Mouse (Mus musculus) limb, embryonic 11.5 days (tissue): Measurements from ENCODE around the gene Ifnz. TPM values are rescaled to one million over a fixed set of nuclear protein-coding genes. Genes with fewer than 3 reads are reported as not detected.
A peak's percentile ranks its signal among the peaks of the same experiment; 100 is the strongest.
"Not testable (repeated sequence)": the region's sequence is repeated elsewhere in the genome, so short reads cannot be mapped to it uniquely, and the experiment has no call there.

ENCODE experiments used
- ATAC-seq: fragments of 200-750 bp; cut with Nextera tagmentation; 2 replicates; pipeline ENCODE4 v1.8.0; 2017; ENCODE audit warnings: low read depth; ENCODE audit not compliant: insufficient number of reproducible peaks, low FRiP score, low TSS enrichment
- DNase-seq: peaks from one replicate; pipeline ENCODE4 v3.0.0-alpha.2; 2015; ENCODE audit warnings: low spot score
- H3K27ac ChIP-seq: fragments of 300-500 bp; sonication (generic); replicated peaks from 2 replicates; pipeline ENCODE4 v1.5.1; 2014; ENCODE audit warnings: low read depth, mild to moderate bottlenecking, low read length
- H3K27me3 ChIP-seq: fragments of 300-500 bp; sonication (generic); 2 replicates; pipeline ENCODE4 v1.6.1; 2014; ENCODE audit warnings: mild to moderate bottlenecking, low read length, mixed read lengths; ENCODE audit not compliant: control insufficient read depth, insufficient read depth
- H3K36me3 ChIP-seq: fragments of 300-500 bp; sonication (generic); 2 replicates; pipeline ENCODE4 v1.6.1; 2014; ENCODE audit warnings: mild to moderate bottlenecking, low read length, moderate library complexity, mixed read lengths; ENCODE audit not compliant: control insufficient read depth, insufficient read depth
- H3K4me1 ChIP-seq: fragments of 300-500 bp; sonication (generic); 2 replicates; pipeline ENCODE4 v1.6.1; 2014; ENCODE audit warnings: low read length, mixed read lengths; ENCODE audit not compliant: control insufficient read depth, insufficient read depth
- H3K4me2 ChIP-seq: fragments of 300-500 bp; sonication (generic); 2 replicates; pipeline ENCODE4 v1.6.1; 2014; ENCODE audit warnings: low read depth, mild to moderate bottlenecking, moderate library complexity; ENCODE audit not compliant: severe bottlenecking
- H3K4me3 ChIP-seq: fragments of 300-500 bp; sonication (generic); 2 replicates; pipeline ENCODE4 v1.5.1; 2014; ENCODE audit warnings: low read depth, low read length
- H3K9ac ChIP-seq: fragments of 300-500 bp; sonication (generic); 2 replicates; pipeline ENCODE4 v1.6.1; 2014; ENCODE audit warnings: mild to moderate bottlenecking, low read length
- H3K9me3 ChIP-seq: fragments of 300-500 bp; sonication (generic); 2 replicates; pipeline ENCODE4 v1.6.1; 2016; ENCODE audit warnings: low read length; ENCODE audit not compliant: control insufficient read depth
- WGBS: fragments of 180-500 bp; shearing (Covaris S2); extraction: QIAGEN DNeasy Blood & Tissue Kit; methylation state at CpG from one replicate; pipeline ENCODE4 v1.1.7; 2014; 5-methylcytosine and 5-hydroxymethylcytosine counted together
- polyA plus RNA-seq: library from polyadenylated mRNA; unstranded; fragments of >200 nt; fragmentation: Nextera tagmentation; extraction: Ambion mirVana; gene quantifications from 2 replicates; pipeline ENCODE4 v1.2.1, GENCODE M21; 2014

Ifnz gene
- polyA plus RNA-seq, 1 experiment from 2014 or later: not detected

DNA sequence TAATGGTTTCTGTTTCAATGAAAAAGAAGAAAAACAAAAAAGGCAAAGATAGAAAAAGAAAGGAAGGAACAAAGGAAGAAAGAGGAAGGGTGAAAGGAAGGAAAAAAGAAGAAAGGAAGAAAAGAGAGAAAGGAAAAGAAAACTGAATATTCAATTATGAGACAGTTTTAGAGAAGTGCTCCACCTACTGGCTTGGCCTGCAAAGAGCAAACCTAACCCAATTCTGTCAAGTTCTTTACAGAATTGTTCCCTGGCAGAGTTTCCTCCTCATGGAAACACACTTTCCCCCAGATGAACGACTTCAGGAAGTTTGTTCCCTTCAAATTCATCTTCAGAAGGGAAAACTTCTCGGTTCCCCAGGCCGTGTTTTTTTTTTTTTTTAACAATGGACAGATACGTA lies 41.1 kb downstream of the Ifnz start:
- Histone ChIP-seq H3K4me2 (no peak overlapping the region), H3K9ac (no peak overlapping the region), H3K27me3 (no peaks in the 10 kb centered on the region), H3K27ac (no peak overlapping the region), H3K4me1 (no peaks in the 10 kb centered on the region), H3K9me3 (no peaks in the 10 kb centered on the region), H3K4me3 (no peak overlapping the region), H3K36me3 (no peaks in the 10 kb centered on the region)
- 24% methylated on average over 4 of the region's 4 CpGs for WGBS
- peak; percentile 26 for DNase-seq
- ATAC-seq: no peak

DNA sequence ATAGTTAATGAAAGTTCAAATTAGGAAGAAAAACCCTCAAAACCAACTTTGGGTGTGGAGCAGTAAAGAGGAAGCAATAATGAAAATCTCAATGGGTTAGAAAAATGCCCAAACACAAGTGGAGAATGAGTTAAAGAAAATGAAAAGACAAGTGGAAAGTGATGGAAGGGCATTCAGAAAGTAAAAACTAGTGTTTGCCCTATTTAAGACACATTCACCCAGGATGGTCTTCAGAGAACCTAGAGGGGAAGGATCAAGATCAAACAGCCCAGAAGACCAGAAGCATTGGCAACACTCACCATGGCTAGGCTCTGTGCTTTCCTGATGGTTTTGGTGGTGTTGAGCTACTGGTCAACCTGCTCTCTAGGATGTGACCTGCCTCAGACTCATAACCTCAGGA lies 45.2 kb downstream of the Ifnz start, which contains the start of gene Ifna6:
TSS of gene Ifna6 (plus strand) at position 301 of the 400 bp plus-strand sequence.
- ATAC-seq, DNase-seq: not testable (repeated sequence)

DNA sequence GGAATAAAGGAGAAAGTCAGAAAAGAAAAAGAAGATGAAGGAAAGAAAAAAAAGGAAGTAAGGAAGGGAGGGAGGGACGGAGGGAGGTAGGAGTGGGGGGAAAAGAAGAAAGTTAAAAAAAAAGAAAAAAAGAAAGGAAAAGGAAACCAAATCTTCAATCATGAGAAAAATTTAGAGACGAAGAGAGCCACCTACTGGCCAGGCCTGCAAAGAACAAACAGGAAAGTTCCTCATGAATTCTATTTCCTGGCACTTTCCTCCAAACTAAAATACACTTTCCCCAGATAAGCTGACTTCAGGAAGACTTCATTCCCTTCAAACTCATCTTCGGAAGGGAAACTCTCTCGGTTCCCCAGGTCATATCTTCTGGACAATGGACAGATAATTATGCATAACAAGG lies 48.6 kb downstream of the Ifnz start:
- H3K9ac ChIP-seq: no peak overlapping the region
- ATAC-seq (no peak), DNase-seq (peak; percentile 38)
- H3K27ac ChIP-seq: no peak overlapping the region
- no peak overlapping the region for H3K4me3 ChIP-seq
- H3K27me3 ChIP-seq: no peaks in the 10 kb centered on the region
- H3K4me2 ChIP-seq: no peak overlapping the region
- whole genome bisulfite sequencing: 31% methylated on average over 4 of the region's 4 CpGs
- no peaks in the 10 kb centered on the region for H3K9me3 ChIP-seq
- H3K36me3 ChIP-seq: no peaks in the 10 kb centered on the region
- no peaks in the 10 kb centered on the region for H3K4me1 ChIP-seq

More for the DNA sequence above, 45.2 kb downstream of the Ifnz start, which contains the start of gene Ifna6:
- H3K9me3 ChIP-seq, H3K27me3 ChIP-seq, H3K27ac ChIP-seq, H3K36me3 ChIP-seq, H3K4me3 ChIP-seq, H3K4me1 ChIP-seq, H3K9ac ChIP-seq, H3K4me2 ChIP-seq: not testable (repeated sequence)

Other genes starting within 250 kb of the Ifnz start
- gene Ifna15, start 223.9 kb upstream of the Ifnz start, polyA plus RNA-seq: not detected in 2 replicates
- not detected in 2 replicates for gene Ifna14, start 210.3 kb upstream of the Ifnz start, polyA plus RNA-seq
- gene Ifna9, start 189.7 kb upstream of the Ifnz start, polyA plus RNA-seq: not detected in 2 replicates
- gene Ifna12, start 178.8 kb upstream of the Ifnz start, polyA plus RNA-seq: not detected in 2 replicates
- not detected in 2 replicates for gene C87499, start 147.7 kb upstream of the Ifnz start, polyA plus RNA-seq
- gene Ifna13, start 137.7 kb upstream of the Ifnz start, polyA plus RNA-seq: not detected in 2 replicates
- gene Ifna16, start 105.2 kb upstream of the Ifnz start, polyA plus RNA-seq: not detected in 2 replicates
- not detected in 2 replicates for gene Ifna2, start 98.2 kb upstream of the Ifnz start, polyA plus RNA-seq
- gene Ifnab, start 90.8 kb upstream of the Ifnz start, polyA plus RNA-seq: not detected in 2 replicates
- 0.81 and 1.5 TPM in 2 replicates for gene Gm26566, start 60.3 kb upstream of the Ifnz start, polyA plus RNA-seq
- 139 and 140 TPM in 2 replicates for gene Klhl9, start 59.7 kb upstream of the Ifnz start, polyA plus RNA-seq
- not detected in 2 replicates for gene Gm13271, start 27.3 kb upstream of the Ifnz start, polyA plus RNA-seq
- 0.13 TPM in 1 of 2 replicates, not detected in the other for gene Gm13283, start 22.0 kb upstream of the Ifnz start, polyA plus RNA-seq
- 0.38 TPM in 1 of 2 replicates, not detected in the other for gene Gm13290, start 8.3 kb upstream of the Ifnz start, polyA plus RNA-seq
- not detected in 2 replicates for gene Gm13289, start 5.2 kb upstream of the Ifnz start, polyA plus RNA-seq
- gene Gm13272, start 2.3 kb upstream of the Ifnz start, polyA plus RNA-seq: not detected in 2 replicates
- gene Gm13276, start 3.6 kb downstream of the Ifnz start, polyA plus RNA-seq: not detected in 2 replicates
- not detected in 2 replicates for gene Gm13277, start 6.5 kb downstream of the Ifnz start, polyA plus RNA-seq
- gene Gm13278, start 9.4 kb downstream of the Ifnz start, polyA plus RNA-seq: not detected in 2 replicates
- not detected in 2 replicates for gene Gm13275, start 12.4 kb downstream of the Ifnz start, polyA plus RNA-seq
- gene Gm13279, start 15.3 kb downstream of the Ifnz start, polyA plus RNA-seq: not detected in 2 replicates
- gene Gm13285, start 17.5 kb downstream of the Ifnz start, polyA plus RNA-seq: 1.1 and 1.4 TPM in 2 replicates
- not detected in 2 replicates for gene Gm13287, start 21.1 kb downstream of the Ifnz start, polyA plus RNA-seq
- not detected in 2 replicates for gene Gm13288, start 23.4 kb downstream of the Ifnz start, polyA plus RNA-seq
- not detected in 2 replicates for gene Ifna7, start 34.1 kb downstream of the Ifnz start, polyA plus RNA-seq
- not detected in 2 replicates for gene Ifna11, start 37.8 kb downstream of the Ifnz start, polyA plus RNA-seq
- not detected in 2 replicates for gene Ifna6, start 45.3 kb downstream of the Ifnz start, polyA plus RNA-seq
- gene Ifna5, start 53.4 kb downstream of the Ifnz start, polyA plus RNA-seq: not detected in 2 replicates
- not detected in 2 replicates for gene Ifna4, start 59.7 kb downstream of the Ifnz start, polyA plus RNA-seq
- not detected in 2 replicates for gene Ifna1, start 68.0 kb downstream of the Ifnz start, polyA plus RNA-seq
- not detected in 2 replicates for gene Ifne, start 98.1 kb downstream of the Ifnz start, polyA plus RNA-seq